In the genomic region with DNA sequence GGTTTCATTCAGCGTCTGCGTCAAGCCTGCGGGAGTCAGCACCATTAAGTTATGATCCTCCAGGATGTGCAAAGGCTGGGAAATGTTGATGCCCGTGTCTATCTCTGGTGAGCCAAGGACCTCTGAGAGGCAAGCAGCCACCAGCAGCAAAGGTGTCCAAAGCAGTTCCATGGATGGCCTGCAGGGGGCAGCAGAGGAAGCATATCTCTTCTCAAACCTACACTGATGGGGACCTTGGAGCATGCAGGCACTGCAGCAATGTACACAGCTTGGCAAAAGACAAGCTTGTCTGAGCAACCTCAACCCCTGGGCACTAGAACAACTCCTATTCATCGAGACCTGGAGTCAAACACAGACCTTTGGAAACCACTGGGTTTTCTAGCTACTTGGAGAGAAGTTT, we compare ENCODE assay signal across 8 mouse cellular contexts. TPM values are rescaled to one million over a fixed set of nuclear protein-coding genes. Genes with fewer than 3 reads are reported as not detected.
A peak's percentile ranks its signal among the peaks of the same experiment; 100 is the strongest.
DNase-seq lines count a peak whose midpoint lies in the region; ATAC-seq and TF ChIP-seq lines count a peak whose summit lies in the region.

No protein-coding gene starts in this region.

- H3K4me1 ChIP-seq in liver, embryonic 12.5 days, result no peaks in the 10 kb centered on the region
- no peaks in the 10 kb centered on the region for H3K4me1 ChIP-seq in embryonic fibroblast, embryonic 13.5 days (ENCODE audit: control insufficient read depth, insufficient read depth, low read length)
- H3K4me1 ChIP-seq in kidney, embryonic 15.5 days, result no peaks in the 10 kb centered on the region
- no peaks in the 10 kb centered on the region for H3K4me1 ChIP-seq in limb, embryonic 10.5 days
- H3K4me1 ChIP-seq in olfactory bulb, adult 2 months (ENCODE audit: control insufficient read depth, insufficient read depth, low read length), result no peaks in the 10 kb centered on the region

- no peaks in the 10 kb centered on the region for H3K9me3 ChIP-seq in liver, embryonic 12.5 days (replicated peaks)
- no peaks in the 10 kb centered on the region for H3K9me3 ChIP-seq in kidney, embryonic 15.5 days (replicated peaks)
- no peaks in the 10 kb centered on the region for H3K9me3 ChIP-seq in limb, embryonic 10.5 days (replicated peaks)

- H3K36me3 ChIP-seq in liver, embryonic 12.5 days, result no peaks in the 10 kb centered on the region
- H3K36me3 ChIP-seq in kidney, embryonic 15.5 days, result no peaks in the 10 kb centered on the region
- H3K36me3 ChIP-seq in limb, embryonic 10.5 days, result no peaks in the 10 kb centered on the region

- ATAC-seq in liver, embryonic 12.5 days, result no peak
- peak; percentile 66 for ATAC-seq in kidney, embryonic 15.5 days (replicated peaks; ENCODE audit: low FRiP score)

- TF ChIP-seq POLR2A in embryonic fibroblast, embryonic 13.5 days (IDR thresholded peaks at IDR 0.05; ENCODE audit: low read depth, low read length), result no peak
- TF ChIP-seq POLR2A in olfactory bulb, adult 2 months (IDR thresholded peaks at IDR 0.05; ENCODE audit: insufficient read depth, low read depth, low read length), result no peak

- H3K4me3 ChIP-seq in liver, embryonic 12.5 days, result no peak overlapping the region
- no peak overlapping the region for H3K4me3 ChIP-seq in embryonic fibroblast, embryonic 13.5 days (ENCODE audit: insufficient read depth, low read length)
- no peak overlapping the region for H3K4me3 ChIP-seq in kidney, embryonic 15.5 days (replicated peaks)
- no peak overlapping the region for H3K4me3 ChIP-seq in limb, embryonic 10.5 days
- no peak overlapping the region for H3K4me3 ChIP-seq in olfactory bulb, adult 2 months (ENCODE audit: insufficient read depth, low read depth, low read length)

- H3K27me3 ChIP-seq in liver, embryonic 12.5 days (replicated peaks), result no peaks in the 10 kb centered on the region
- H3K27me3 ChIP-seq in kidney, embryonic 15.5 days, result peaks cover under 1% of the 10 kb centered on the region; the same call in 1 of the 2 replicates
- H3K27me3 ChIP-seq in limb, embryonic 10.5 days (ENCODE audit: low read depth, poor library complexity, severe bottlenecking), result no peaks in the 10 kb centered on the region

- no peak overlapping the region for H3K9ac ChIP-seq in liver, embryonic 12.5 days
- no peak overlapping the region for H3K9ac ChIP-seq in kidney, embryonic 15.5 days

- 49% methylated on average over 5 of the region's 5 CpGs for WGBS in liver, embryonic 12.5 days (ENCODE audit: insufficient replicate concordance)
- WGBS in kidney, embryonic 15.5 days, result 51% methylated on average over 5 of the region's 5 CpGs
- 48% methylated on average over 5 of the region's 5 CpGs for WGBS in limb, embryonic 10.5 days
- 48% methylated on average over 5 of the region's 5 CpGs for WGBS in olfactory bulb, adult 2 months

- no peak overlapping the region for H3K4me2 ChIP-seq in liver, embryonic 12.5 days
- H3K4me2 ChIP-seq in kidney, embryonic 15.5 days, result no peak overlapping the region

- DNase-seq in liver, result peak; percentile 60
- peak; percentile 64 for DNase-seq in brain, adult 2 months (ENCODE audit: low read depth, low spot score)
- peak; percentile 77 for DNase-seq in limb, embryonic 10.5 days (ENCODE audit: low spot score)
- DNase-seq in thymus, postnatal 36 days, result peak; percentile 18 to 23

- peak; percentile 15; the same call in 1 of the 2 replicates for TF ChIP-seq CTCF in embryonic fibroblast, embryonic 13.5 days (IDR thresholded peaks at IDR 0.05; ENCODE audit: borderline replicate concordance, insufficient read depth, low read length)
- TF ChIP-seq CTCF in olfactory bulb, adult 2 months (IDR thresholded peaks at IDR 0.05; ENCODE audit: insufficient read depth, low read depth, low read length), result peak; percentile 83; the same call in 1 of the 2 replicates

- no peak overlapping the region for H3K27ac ChIP-seq in liver, embryonic 12.5 days
- H3K27ac ChIP-seq in embryonic fibroblast, embryonic 13.5 days (ENCODE audit: insufficient read depth, low read length), result no peak overlapping the region
- no peak overlapping the region for H3K27ac ChIP-seq in kidney, embryonic 15.5 days
- H3K27ac ChIP-seq in limb, embryonic 10.5 days, result no peak overlapping the region
- H3K27ac ChIP-seq in olfactory bulb, adult 2 months (ENCODE audit: insufficient read depth, low read depth, low read length), result no peak overlapping the region

RNA-seq across cellular contexts. Expression of a gene that starts 0.4 kb away (rescaled TPM):
- not detected in 2 replicates for polyA plus RNA-seq in liver, embryonic 12.5 days (2016; fragmentation: Nextera tagmentation; extraction: Ambion mirVana)
- polyA plus RNA-seq in embryonic fibroblast, embryonic 13.5 days (2011; ENCODE audit: insufficient read length, low read depth, missing spikeins), result not detected in 2 replicates
- polyA plus RNA-seq in kidney, embryonic 15.5 days (2015; fragmentation: Nextera tagmentation; extraction: Ambion mirVana), result 0.64 and 1.0 TPM in 2 replicates
- polyA plus RNA-seq in limb, embryonic 10.5 days (2016; fragmentation: Nextera tagmentation; extraction: Ambion mirVana), result not detected in 2 replicates
- not detected in 2 replicates for polyA plus RNA-seq in olfactory bulb, adult 2 months (2012; ENCODE audit: insufficient read depth, insufficient read length, low replicate concordance, missing spikeins)

RNA-seq across cellular contexts. Expression of a gene that starts 3.6 kb away (rescaled TPM):
- not detected in 2 replicates for polyA plus RNA-seq in liver, embryonic 12.5 days (2016; fragmentation: Nextera tagmentation; extraction: Ambion mirVana)
- polyA plus RNA-seq in embryonic fibroblast, embryonic 13.5 days (2011; ENCODE audit: insufficient read length, low read depth, missing spikeins), result not detected in 2 replicates
- 0.06 and 0.10 TPM in 2 replicates for polyA plus RNA-seq in kidney, embryonic 15.5 days (2015; fragmentation: Nextera tagmentation; extraction: Ambion mirVana)
- polyA plus RNA-seq in limb, embryonic 10.5 days (2016; fragmentation: Nextera tagmentation; extraction: Ambion mirVana), result not detected in 2 replicates
- not detected in 2 replicates for polyA plus RNA-seq in olfactory bulb, adult 2 months (2012; ENCODE audit: insufficient read depth, insufficient read length, low replicate concordance, missing spikeins)

RNA-seq across cellular contexts. Expression of a gene that starts 34.5 kb away (rescaled TPM):
- not detected in 2 replicates for polyA plus RNA-seq in liver, embryonic 12.5 days (2016; fragmentation: Nextera tagmentation; extraction: Ambion mirVana)
- polyA plus RNA-seq in embryonic fibroblast, embryonic 13.5 days (2011; ENCODE audit: insufficient read length, low read depth, missing spikeins), result 0.07 TPM in 1 of 2 replicates, not detected in the other
- polyA plus RNA-seq in kidney, embryonic 15.5 days (2015; fragmentation: Nextera tagmentation; extraction: Ambion mirVana), result 26.0 and 29.4 TPM in 2 replicates
- polyA plus RNA-seq in limb, embryonic 10.5 days (2016; fragmentation: Nextera tagmentation; extraction: Ambion mirVana), result not detected in 2 replicates
- not detected in 2 replicates for polyA plus RNA-seq in olfactory bulb, adult 2 months (2012; ENCODE audit: insufficient read depth, insufficient read length, low replicate concordance, missing spikeins)

RNA-seq across cellular contexts. Expression of a gene that starts 40.6 kb away (rescaled TPM):
- polyA plus RNA-seq in liver, embryonic 12.5 days (2016; fragmentation: Nextera tagmentation; extraction: Ambion mirVana), result not detected in 2 replicates
- not detected in 2 replicates for polyA plus RNA-seq in embryonic fibroblast, embryonic 13.5 days (2011; ENCODE audit: insufficient read length, low read depth, missing spikeins)
- 3.5 and 4.6 TPM in 2 replicates for polyA plus RNA-seq in kidney, embryonic 15.5 days (2015; fragmentation: Nextera tagmentation; extraction: Ambion mirVana)
- polyA plus RNA-seq in limb, embryonic 10.5 days (2016; fragmentation: Nextera tagmentation; extraction: Ambion mirVana), result not detected in 2 replicates
- polyA plus RNA-seq in olfactory bulb, adult 2 months (2012; ENCODE audit: insufficient read depth, insufficient read length, low replicate concordance, missing spikeins), result not detected in 2 replicates

Comparison
In these comparisons a context has a peak if more than half of its experiments do, and no peak if none do; other contexts are left out.
1. DNase-seq: peak in every context shown above with its lines; median percentile 77 in limb, embryonic 10.5 days; 64 in brain, adult 2 months; 60 in liver; 20 in thymus, postnatal 36 days.
2. RNA of a gene that starts 34.5 kb away (polyA plus RNA-seq): 26.0 to 29.4 TPM in kidney, embryonic 15.5 days; 0.07 TPM in embryonic fibroblast, embryonic 13.5 days, not detected in liver, embryonic 12.5 days, not detected in limb, embryonic 10.5 days and not detected in olfactory bulb, adult 2 months; every median in the first group is over 10 times any median in the second.